Mouse (Mus musculus) embryonic facial prominence, embryonic 11.5 days (tissue): Measurements from ENCODE around the gene Ttc4. TPM values are rescaled to one million over a fixed set of nuclear protein-coding genes. Genes with fewer than 3 reads are reported as not detected.

Source experiments
- ATAC-seq: fragments of 200-750 bp; cut with Nextera tagmentation; replicated peaks from 2 replicates; pipeline ENCODE4 v1.8.0; 2017; ENCODE audit warnings: low read depth; ENCODE audit not compliant: insufficient number of reproducible peaks, low FRiP score, low TSS enrichment
- DNase-seq: peaks from one replicate; pipeline ENCODE4 v3.0.0-alpha.2; 2015; ENCODE audit warnings: low spot score
- H3K27ac ChIP-seq: fragments of 300-500 bp; sonication (generic); replicated peaks from 2 replicates; pipeline ENCODE4 v1.5.1; 2014; ENCODE audit warnings: mild to moderate bottlenecking, low read depth, low read length, control low read depth
- H3K27me3 ChIP-seq: fragments of 300-500 bp; sonication (generic); 2 replicates; pipeline ENCODE4 v1.6.1; 2014; ENCODE audit warnings: mild to moderate bottlenecking, low read length, moderate library complexity, mixed read lengths; ENCODE audit not compliant: control insufficient read depth, insufficient read depth
- H3K36me3 ChIP-seq: fragments of 300-500 bp; sonication (generic); replicated peaks from 2 replicates; pipeline ENCODE4 v1.6.1; 2014; ENCODE audit warnings: low read depth, mild to moderate bottlenecking, low read length, moderate library complexity, mixed read lengths; ENCODE audit not compliant: control insufficient read depth, insufficient read depth
- H3K4me1 ChIP-seq: fragments of 300-500 bp; sonication (generic); 2 replicates; pipeline ENCODE4 v1.6.1; 2014; ENCODE audit warnings: low read length, mixed read lengths; ENCODE audit not compliant: control insufficient read depth, insufficient read depth
- H3K4me2 ChIP-seq: fragments of 300-500 bp; sonication (generic); 2 replicates; pipeline ENCODE4 v1.6.1; 2014; ENCODE audit warnings: low read depth, mild to moderate bottlenecking, control low read depth, low read length, moderate library complexity
- H3K4me3 ChIP-seq: fragments of 300-500 bp; sonication (generic); 2 replicates; pipeline ENCODE4 v1.5.1; 2014; ENCODE audit warnings: low read depth, low read length, control low read depth
- H3K9ac ChIP-seq: fragments of 300-500 bp; sonication (generic); replicated peaks from 2 replicates; pipeline ENCODE4 v1.6.1; 2014; ENCODE audit warnings: mild to moderate bottlenecking, control low read depth, low read length
- H3K9me3 ChIP-seq: fragments of 300-500 bp; sonication (generic); replicated peaks from 2 replicates; pipeline ENCODE4 v1.6.1; 2016; ENCODE audit warnings: mild to moderate bottlenecking, low read length, inconsistent platforms, mixed read lengths; ENCODE audit not compliant: control insufficient read depth
- WGBS: fragments of 180-500 bp; shearing (Covaris S2); extraction: QIAGEN DNeasy Blood & Tissue Kit; methylation state at CpG from one replicate; pipeline ENCODE4 v1.1.7; 2014; 5-methylcytosine and 5-hydroxymethylcytosine counted together
- polyA plus RNA-seq: library from polyadenylated mRNA; unstranded; fragments of >200 nt; fragmentation: Nextera tagmentation; extraction: Ambion mirVana; gene quantifications from 2 replicates; pipeline ENCODE4 v1.2.1, GENCODE M21; 2014

Gene Ttc4
- polyA plus RNA-seq = 97.2 and 99.0 TPM in 2 replicates

GRCm38 (mm10) chr4:106678442-106679118 is at the start of gene Ttc4:
TSS of gene Ttc4 (minus strand) at chr4:106678944.
- WGBS = under 1% methylated on average over 43 of the region's 43 CpGs
- ATAC-seq (peak; percentile 95), DNase-seq (peak; percentile 95)

GRCm38 (mm10) chr4:106720631-106721030 is 41.9 kb upstream of the Ttc4 start:
- ATAC-seq (no peak), DNase-seq (no peak)
- Histone ChIP-seq H3K9ac (no peak overlapping the region), H3K27me3 (no peaks in the 10 kb centered on the region), H3K36me3 (no peaks in the 10 kb centered on the region), H3K27ac (no peak overlapping the region), H3K4me1 (no peaks in the 10 kb centered on the region), H3K4me3 (no peak overlapping the region), H3K4me2 (no peak overlapping the region), H3K9me3 (no peaks in the 10 kb centered on the region)
- WGBS = 90% methylated on average over 4 of the region's 4 CpGs

More at GRCm38 (mm10) chr4:106678442-106679118, at the start of gene Ttc4:
- H3K27me3 ChIP-seq = no peaks in the 10 kb centered on the region
- H3K27ac ChIP-seq = no peak within 1 kb of the TSS; the same call in 1 of the 2 replicates
- H3K9ac ChIP-seq = peak within 1 kb of the TSS; percentile 90
- peaks cover 2% of the 10 kb centered on the region; the same call in 1 of the 2 replicates for H3K36me3 ChIP-seq
- H3K4me3 ChIP-seq = peak within 1 kb of the TSS; percentile 88
- H3K4me1 ChIP-seq = no peaks in the 10 kb centered on the region
- H3K4me2 ChIP-seq = peak within 1 kb of the TSS; percentile 78
- H3K9me3 ChIP-seq = no peaks in the 10 kb centered on the region

GRCm38 (mm10) chr4:106713622-106714021 is 34.9 kb upstream of the Ttc4 start:
- Histone ChIP-seq H3K27ac (no peak overlapping the region), H3K9ac (no peak overlapping the region), H3K36me3 (no peaks in the 10 kb centered on the region), H3K27me3 (no peaks in the 10 kb centered on the region), H3K4me1 (no peaks in the 10 kb centered on the region), H3K4me3 (no peak overlapping the region), H3K4me2 (no peak overlapping the region), H3K9me3 (no peaks in the 10 kb centered on the region)
- WGBS = 94% methylated on average over 6 of the region's 6 CpGs
- ATAC-seq (no peak), DNase-seq (no peak)

GRCm38 (mm10) chr4:106708408-106708807 is 29.7 kb upstream of the Ttc4 start:
- Histone ChIP-seq H3K27ac (no peak overlapping the region), H3K27me3 (no peaks in the 10 kb centered on the region), H3K36me3 (no peaks in the 10 kb centered on the region), H3K9ac (no peak overlapping the region; the same call in 1 of the 2 replicates), H3K4me1 (no peaks in the 10 kb centered on the region; the same call in 1 of the 2 replicates), H3K9me3 (no peaks in the 10 kb centered on the region), H3K4me3 (no peak overlapping the region), H3K4me2 (no peak overlapping the region)
- peak; percentile 79 for DNase-seq
- WGBS = 7% methylated on average over 8 of the region's 8 CpGs
- no peak for ATAC-seq

GRCm38 (mm10) chr4:106707957-106708356 is 29.2 kb upstream of the Ttc4 start:
- H3K4me1 ChIP-seq = no peaks in the 10 kb centered on the region; the same call in 1 of the 2 replicates
- H3K4me2 ChIP-seq = no peak overlapping the region
- H3K4me3 ChIP-seq = no peak overlapping the region
- no peak overlapping the region for H3K27ac ChIP-seq
- H3K9me3 ChIP-seq = no peaks in the 10 kb centered on the region
- 35% methylated on average over 5 of the region's 5 CpGs for WGBS
- ATAC-seq (no peak), DNase-seq (no peak)
- no peaks in the 10 kb centered on the region for H3K36me3 ChIP-seq
- no peak overlapping the region; the same call in 1 of the 2 replicates for H3K9ac ChIP-seq
- H3K27me3 ChIP-seq = no peaks in the 10 kb centered on the region

GRCm38 (mm10) chr4:106705096-106705665 is 26.4 kb upstream of the Ttc4 start:
- Histone ChIP-seq H3K27me3 (no peaks in the 10 kb centered on the region), H3K9me3 (no peaks in the 10 kb centered on the region), H3K4me3 (no peak overlapping the region), H3K27ac (no peak overlapping the region), H3K4me2 (no peak overlapping the region), H3K36me3 (no peaks in the 10 kb centered on the region), H3K4me1 (no peaks in the 10 kb centered on the region; the same call in 1 of the 2 replicates), H3K9ac (peak overlapping the region; percentile 29; the same call in 1 of the 2 replicates)
- no peak for DNase-seq
- ATAC-seq = no peak
- 49% methylated on average over 8 of the region's 8 CpGs for WGBS

- no peaks in the 10 kb centered on the region for H3K36me3 ChIP-seq
- DNase-seq = no peak
- ATAC-seq = no peak
- no peak overlapping the region for H3K4me3 ChIP-seq
- no peak overlapping the region for H3K27ac ChIP-seq
- no peaks in the 10 kb centered on the region for H3K9me3 ChIP-seq
- no peaks in the 10 kb centered on the region for H3K27me3 ChIP-seq
- WGBS = 76% methylated on average over 11 of the region's 11 CpGs
- H3K4me1 ChIP-seq = no peaks in the 10 kb centered on the region; the same call in 1 of the 2 replicates
- no peak overlapping the region for H3K4me2 ChIP-seq
- H3K9ac ChIP-seq = no peak overlapping the region; the same call in 1 of the 2 replicates
Measured at GRCm38 (mm10) chr4:106704416-106704815, 25.7 kb upstream of the Ttc4 start.

GRCm38 (mm10) chr4:106703956-106704355 is 25.2 kb upstream of the Ttc4 start:
- no peaks in the 10 kb centered on the region; the same call in 1 of the 2 replicates for H3K4me1 ChIP-seq
- no peaks in the 10 kb centered on the region for H3K27me3 ChIP-seq
- H3K9ac ChIP-seq = no peak overlapping the region
- H3K4me2 ChIP-seq = no peak overlapping the region
- H3K9me3 ChIP-seq = no peaks in the 10 kb centered on the region
- H3K36me3 ChIP-seq = no peaks in the 10 kb centered on the region
- DNase-seq = no peak
- no peak overlapping the region for H3K4me3 ChIP-seq
- ATAC-seq = no peak
- no peak overlapping the region for H3K27ac ChIP-seq
- 83% methylated on average over 10 of the region's 10 CpGs for WGBS
